In the genomic region with DNA sequence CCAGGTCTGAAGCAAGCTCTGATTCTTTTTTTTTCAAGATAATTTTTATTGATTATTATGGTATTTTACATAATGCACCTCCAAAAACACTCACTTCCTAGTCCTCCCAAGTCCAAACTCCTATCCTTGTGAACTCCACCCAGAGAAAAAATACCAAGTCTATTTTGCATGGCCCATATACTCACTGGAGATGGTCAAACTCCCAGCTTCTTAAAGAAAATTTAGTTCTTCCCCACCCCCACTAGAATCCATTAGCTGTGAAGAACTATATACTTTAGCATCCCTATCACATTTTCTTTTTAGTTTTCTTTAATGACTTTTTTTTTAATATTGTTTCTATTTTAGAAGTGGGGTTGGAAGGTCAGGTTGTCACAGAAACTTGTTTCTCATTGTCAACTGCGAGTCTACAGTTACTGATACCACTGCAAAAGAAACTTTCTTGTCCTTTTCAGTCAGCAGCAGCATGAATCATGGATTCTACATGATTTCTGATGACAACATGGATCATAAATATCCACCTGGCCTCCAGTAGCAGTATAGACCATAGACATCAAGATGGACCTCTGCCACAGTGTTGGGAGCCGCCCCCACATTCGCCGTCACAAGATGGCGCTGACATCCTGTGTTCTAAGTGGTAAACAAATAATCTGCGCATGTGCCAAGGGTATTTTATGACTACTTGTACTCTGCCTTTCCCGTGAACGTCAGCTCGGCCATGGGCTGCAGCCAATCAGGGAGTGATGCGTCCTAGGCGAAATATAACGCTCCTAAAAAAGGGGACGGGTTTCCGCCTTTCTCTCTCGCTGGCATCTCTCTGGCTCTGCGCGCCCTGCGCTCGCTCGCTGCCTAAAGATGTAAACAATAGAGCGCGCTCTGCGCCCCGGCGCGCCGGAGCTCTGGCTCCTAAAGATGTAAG, we compare ENCODE assay signal across 7 mouse cellular contexts.
DNase-seq lines count a peak whose midpoint lies in the region; ATAC-seq and TF ChIP-seq lines count a peak whose summit lies in the region.
"Not testable (repeated sequence)": the region's sequence is repeated elsewhere in the genome, so short reads cannot be mapped to it uniquely, and the experiment has no call there.

No protein-coding gene starts in this region.

- 55% methylated on average over 17 of the region's 27 CpGs for WGBS in forebrain, embryonic 14.5 days
- 23% methylated on average over 19 of the region's 27 CpGs for WGBS in heart, embryonic 15.5 days
- 22% methylated on average over 15 of the region's 27 CpGs for WGBS in lung, embryonic 14.5 days
- 58% methylated on average over 17 of the region's 27 CpGs for WGBS in midbrain, embryonic 16.5 days

- peak; percentile 5 for DNase-seq in embryo, embryonic 9.5 days (ENCODE audit: extremely low spot score)
- peak; percentile 21 for DNase-seq in forebrain, embryonic 14.5 days (ENCODE audit: low spot score)
- peak; percentile 30 for DNase-seq in induced T-regulatory cell, adult 2 months (ENCODE audit: low read depth)
- peak; percentile 10 for DNase-seq in lung, embryonic 14.5 days
- DNase-seq in splenic B cell, adult 2 months (ENCODE audit: low read depth, low spot score), result peak; percentile 3

- not testable (repeated sequence) for TF ChIP-seq CTCF in lung, embryonic 14.5 days (IDR thresholded peaks at IDR 0.05; ENCODE audit: low read depth)

- not testable (repeated sequence) for H3K27ac ChIP-seq in forebrain, embryonic 14.5 days (ENCODE audit: low read depth, low read length); heart, embryonic 15.5 days; lung, embryonic 14.5 days (ENCODE audit: low read depth); midbrain, embryonic 16.5 days (ENCODE audit: low read length)

- H3K4me1 ChIP-seq in forebrain, embryonic 14.5 days (ENCODE audit: control insufficient read depth, insufficient read depth, low read length); heart, embryonic 15.5 days (replicated peaks); lung, embryonic 14.5 days (ENCODE audit: insufficient read depth); midbrain, embryonic 16.5 days (ENCODE audit: control insufficient read depth, insufficient read depth, low read length): not testable (repeated sequence)

- H3K36me3 ChIP-seq in forebrain, embryonic 14.5 days (ENCODE audit: control insufficient read depth, insufficient read depth, low read length); heart, embryonic 15.5 days; lung, embryonic 14.5 days (ENCODE audit: insufficient read depth); midbrain, embryonic 16.5 days (ENCODE audit: control insufficient read depth, insufficient read depth, low read length); splenic B cell, adult 2 months (ENCODE audit: control insufficient read depth, insufficient read depth, low read length, poor library complexity, severe bottlenecking): not testable (repeated sequence)

- ATAC-seq in forebrain, embryonic 14.5 days, result peak; percentile 82
- not testable (repeated sequence) for ATAC-seq in heart, embryonic 15.5 days (replicated peaks; ENCODE audit: insufficient number of reproducible peaks, insufficient read depth, low FRiP score, low read depth)
- ATAC-seq in lung, embryonic 14.5 days (ENCODE audit: insufficient read depth), result peak; percentile 52; the same call in 1 of the 2 replicates
- ATAC-seq in midbrain, embryonic 16.5 days, result peak; percentile 84

- not testable (repeated sequence) for H3K9me3 ChIP-seq in forebrain, embryonic 14.5 days (replicated peaks; ENCODE audit: control insufficient read depth, low read length); heart, embryonic 15.5 days (replicated peaks); lung, embryonic 14.5 days (ENCODE audit: low read depth, low read length); midbrain, embryonic 16.5 days (replicated peaks; ENCODE audit: control insufficient read depth, low read length, poor library complexity, severe bottlenecking)

- peak overlapping the region; percentile 41; the same call in 1 of the 2 replicates for H3K4me2 ChIP-seq in forebrain, embryonic 14.5 days (ENCODE audit: low read length)
- H3K4me2 ChIP-seq in heart, embryonic 15.5 days, result peak overlapping the region; percentile 30; the same call in 1 of the 2 replicates
- H3K4me2 ChIP-seq in lung, embryonic 14.5 days, result not testable (repeated sequence)
- peak overlapping the region; percentile 25; the same call in 1 of the 2 replicates for H3K4me2 ChIP-seq in midbrain, embryonic 16.5 days (ENCODE audit: low read length)

- not testable (repeated sequence) for H3K27me3 ChIP-seq in forebrain, embryonic 14.5 days (replicated peaks; ENCODE audit: control insufficient read depth, insufficient read depth, low read length); heart, embryonic 15.5 days; lung, embryonic 14.5 days (ENCODE audit: insufficient read depth, low read length); midbrain, embryonic 16.5 days (ENCODE audit: control insufficient read depth, insufficient read depth, low read depth, low read length); splenic B cell, adult 2 months (ENCODE audit: control insufficient read depth, insufficient read depth, low read length, poor library complexity, severe bottlenecking)

- not testable (repeated sequence) for H3K9ac ChIP-seq in forebrain, embryonic 14.5 days (ENCODE audit: low read length); heart, embryonic 15.5 days; lung, embryonic 14.5 days; midbrain, embryonic 16.5 days (ENCODE audit: low read depth, low read length)

- H3K4me3 ChIP-seq in forebrain, embryonic 14.5 days (ENCODE audit: low read depth, low read length), result peak overlapping the region; percentile 20
- peak overlapping the region; percentile 30 for H3K4me3 ChIP-seq in heart, embryonic 15.5 days
- 0 out of 2 replicates have a peak overlapping the region, but pooled peaks have one; percentile 11 for H3K4me3 ChIP-seq in lung, embryonic 14.5 days (ENCODE audit: low read depth, low read length)
- peak overlapping the region; percentile 31 for H3K4me3 ChIP-seq in midbrain, embryonic 16.5 days (ENCODE audit: low read depth, low read length)
